Mouse (Mus musculus) CH12.LX (cell line): ENCODE measurements at regions not wholly inside any gene's neighbourhood (a gene's known extent, or its start where the extent isn't known, plus 50 kb on each side); places are given as distances from the start of the nearest gene placed in this dataset.
"Not testable (repeated sequence)": the region's sequence is repeated elsewhere in the genome, so short reads cannot be mapped to it uniquely, and the experiment has no call there.

Experiments
- DNase-seq: peaks from one replicate; pipeline ENCODE4 v3.0.0-alpha.2; 2013; ENCODE audit errors: extremely low read depth
- H3K27ac ChIP-seq: 2 replicates; pipeline ENCODE4 v1.5.1; 2012; ENCODE audit warnings: low read depth, mild to moderate bottlenecking, control low read depth, moderate library complexity; ENCODE audit not compliant: insufficient read depth
- H3K27me3 ChIP-seq: replicated peaks from 2 replicates; pipeline ENCODE3; 2012; ENCODE audit warnings: inconsistent platforms
- H3K36me3 ChIP-seq, 2 experiments: replicated peaks in 1 of 2; 2 replicates each; pipeline versions ENCODE3 to v1.6.1; 2012; ENCODE audit warnings: inconsistent platforms in 1 of 2, low read length in 1 of 2, mild to moderate bottlenecking in 1 of 2, mixed read lengths in 1 of 2, moderate library complexity in 1 of 2; ENCODE audit not compliant: control insufficient read depth in 1 of 2, insufficient read depth in 1 of 2
- H3K4me1 ChIP-seq, 2 experiments: 2 replicates each; pipeline ENCODE4 v1.6.1; 2012; ENCODE audit warnings: inconsistent platforms in 1 of 2, moderate library complexity in 1 of 2; ENCODE audit not compliant: insufficient read depth in 2 of 2, control insufficient read depth in 1 of 2
- H3K4me2 ChIP-seq: 2 replicates; pipeline ENCODE4 v1.6.1; 2012; ENCODE audit warnings: low read depth, mild to moderate bottlenecking, control low read depth; ENCODE audit not compliant: poor library complexity, insufficient read depth, severe bottlenecking
- H3K4me3 ChIP-seq, 3 experiments: fragments of 150-350 bp in 1 of 3; sonication (generic) in 1 of 3; replicated peaks in 1 of 3; 2 replicates each; pipeline versions ENCODE3 to v1.5.1; 2011 to 2012; ENCODE audit warnings: low read depth in 2 of 3, low read length in 2 of 3, mild to moderate bottlenecking in 2 of 3, moderate library complexity in 2 of 3, control low read depth in 1 of 3, improper control_type of control experiment in 1 of 3, inconsistent platforms in 1 of 3, mixed read lengths in 1 of 3; ENCODE audit not compliant: poor library complexity in 1 of 3
- H3K79me2 ChIP-seq: replicated peaks from 2 replicates; pipeline ENCODE4 v1.6.1; 2012; ENCODE audit warnings: mild to moderate bottlenecking, moderate library complexity; ENCODE audit not compliant: control insufficient read depth, poor library complexity, insufficient read depth, severe bottlenecking; ENCODE audit errors: extremely low read depth
- H3K9ac ChIP-seq: 2 replicates; pipeline ENCODE4 v1.6.1; 2012; ENCODE audit warnings: low read depth, mild to moderate bottlenecking, control low read depth, moderate library complexity; ENCODE audit not compliant: insufficient read depth
- H3K9me3 ChIP-seq: replicated peaks from 2 replicates; pipeline ENCODE3; 2012; ENCODE audit warnings: low read length, inconsistent platforms, mixed read lengths
- CHD1 ChIP-seq: IDR thresholded peaks from 2 replicates; pipeline ENCODE4 v1.6.1; 2012; ENCODE audit warnings: low read depth, low read length, improper control_type of control experiment, inconsistent platforms
- GABPA ChIP-seq: IDR thresholded peaks from 2 replicates; pipeline ENCODE4 v1.6.1; 2012; ENCODE audit warnings: low read depth, low read length, improper control_type of control experiment, inconsistent platforms; ENCODE audit not compliant: insufficient replicate concordance
- JUN ChIP-seq: IDR thresholded peaks from 2 replicates; pipeline ENCODE4 v1.6.1; 2011; ENCODE audit warnings: low read depth, mild to moderate bottlenecking, low read length, improper control_type of control experiment, moderate library complexity; ENCODE audit not compliant: insufficient read depth
- JUND ChIP-seq: conservative IDR thresholded peaks from 2 replicates; pipeline ENCODE4 v1.6.1; 2011; ENCODE audit warnings: low read depth, low read length, improper control_type of control experiment
- KAT2A ChIP-seq: IDR thresholded peaks from 2 replicates; pipeline ENCODE4 v1.6.1; 2012; ENCODE audit warnings: low read length, improper control_type of control experiment, inconsistent platforms; ENCODE audit not compliant: insufficient replicate concordance
- MAX ChIP-seq: IDR thresholded peaks from 2 replicates; pipeline ENCODE4 v1.6.1; 2011; ENCODE audit warnings: low read length, improper control_type of control experiment
- MEF2A ChIP-seq: IDR thresholded peaks from 2 replicates; pipeline ENCODE4 v1.6.1; 2014; ENCODE audit warnings: low read depth, mild to moderate bottlenecking, inconsistent platforms, low read length, improper control_type of control experiment, borderline replicate concordance
- MXI1 ChIP-seq: IDR thresholded peaks from 2 replicates; pipeline ENCODE4 v1.6.1; 2011; ENCODE audit warnings: mild to moderate bottlenecking, low read depth, low read length, improper control_type of control experiment
- NELFE ChIP-seq: IDR thresholded peaks from 2 replicates; pipeline ENCODE4 v1.6.1; 2011; ENCODE audit warnings: low read depth, low read length, improper control_type of control experiment
- POLR2A ChIP-seq: IDR thresholded peaks from 2 replicates; pipeline ENCODE4 v1.6.1; 2011; ENCODE audit warnings: low read depth, mild to moderate bottlenecking, improper control_type of control experiment, low read length
- RAD21 ChIP-seq: IDR thresholded peaks from 2 replicates; pipeline ENCODE4 v1.6.1; 2011; ENCODE audit warnings: low read depth, mild to moderate bottlenecking, low read length, improper control_type of control experiment, moderate library complexity
- SMC3 ChIP-seq: IDR thresholded peaks from 2 replicates; pipeline ENCODE4 v1.6.1; 2011; ENCODE audit warnings: low read depth, low read length, improper control_type of control experiment
- TBP ChIP-seq: conservative IDR thresholded peaks from 2 replicates; pipeline ENCODE4 v1.6.1; 2011; ENCODE audit warnings: low read depth, low read length, improper control_type of control experiment
- TCF12 ChIP-seq: IDR thresholded peaks from 2 replicates; pipeline ENCODE4 v1.6.1; 2014; ENCODE audit warnings: low read depth, mild to moderate bottlenecking, inconsistent platforms, low read length, improper control_type of control experiment
- UBTF ChIP-seq: IDR thresholded peaks from 2 replicates; pipeline ENCODE4 v1.6.1; 2012; ENCODE audit warnings: low read depth, mild to moderate bottlenecking, inconsistent platforms, low read length, improper control_type of control experiment, moderate library complexity
- USF1 ChIP-seq: IDR thresholded peaks from 2 replicates; pipeline ENCODE4 v1.6.1; 2014; ENCODE audit warnings: low read depth, mild to moderate bottlenecking, inconsistent platforms, low read length, improper control_type of control experiment
- ZMIZ1 ChIP-seq: IDR thresholded peaks from 2 replicates; pipeline ENCODE4 v1.6.1; 2012; ENCODE audit warnings: low read depth, mild to moderate bottlenecking, inconsistent platforms, low read length, improper control_type of control experiment
- dilution Hi-C: fragments of 300-500 bp; cut with MboI; formaldehyde crosslinking; loops from 2 replicates; pipeline ENCODE4 v1.14.3; 2020; ENCODE audit warnings: low sequenced_read_pairs; ENCODE audit not compliant: extremely low pct_unique_long_range_greater_than_20kb, extremely low pct_ligation_motif_present
- in situ Hi-C: fragments of 300-500 bp; cut with MboI; formaldehyde crosslinking; loops from 3 replicates; pipeline ENCODE4 v1.14.3; 2019; ENCODE audit warnings: low sequenced_read_pairs, low pct_ligation_motif_present, low pct_unique_long_range_greater_than_20kb, mixed read lengths

DNA sequence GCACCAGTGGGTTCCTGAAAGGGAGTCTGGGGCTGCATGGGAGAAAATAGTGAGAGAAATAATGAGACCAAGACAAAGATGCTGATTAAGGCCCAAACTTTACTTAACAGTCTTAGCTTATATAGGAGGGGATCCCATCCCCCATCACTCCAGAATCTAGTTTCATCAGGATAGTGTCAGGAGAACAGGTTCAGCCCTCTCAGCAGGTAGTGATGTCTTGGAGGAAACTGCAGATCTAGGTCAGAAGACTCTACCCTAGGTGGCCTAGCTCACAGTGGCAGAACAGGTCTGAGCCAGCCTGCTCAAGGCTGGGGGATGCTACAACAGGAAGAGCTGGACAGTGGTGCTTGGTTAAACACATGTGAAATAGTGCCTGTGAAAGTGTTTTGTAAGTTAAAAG lies 204.6 kb upstream of the Ngly1 start:
- no peaks in the 10 kb centered on the region for H3K36me3 ChIP-seq
- no peak overlapping the region for H3K4me3 ChIP-seq
- DNase-seq, result no peak
- no peak overlapping the region for H3K27ac ChIP-seq
- in situ Hi-C loops (no loop called here), dilution Hi-C loops (no loop called here)
- no peak overlapping the region for H3K4me2 ChIP-seq
- H3K79me2 ChIP-seq, result no peaks in the 10 kb centered on the region
- H3K4me1 ChIP-seq, result no peaks in the 10 kb centered on the region
- no peak overlapping the region for H3K9ac ChIP-seq
- no peaks in the 10 kb centered on the region for H3K9me3 ChIP-seq
- no peaks in the 10 kb centered on the region for H3K27me3 ChIP-seq
- no peak for TF ChIP-seq CHD1
- TF ChIP-seq TBP, result no peak
- no peak for TF ChIP-seq KAT2A
- TF ChIP-seq JUN, result no peak
- TF ChIP-seq UBTF, result no peak
- no peak for TF ChIP-seq POLR2A
- no peak for TF ChIP-seq MAX
- TF ChIP-seq SMC3, result no peak
- TF ChIP-seq TCF12, result no peak
- TF ChIP-seq MEF2A, result no peak
- no peak for TF ChIP-seq JUND
- no peak for TF ChIP-seq RAD21
- no peak for TF ChIP-seq MXI1
- TF ChIP-seq ZMIZ1, result no peak
- TF ChIP-seq USF1, result no peak
- TF ChIP-seq GABPA, result no peak
- TF ChIP-seq NELFE, result no peak
- TF ChIP-seq, all 38 proteins: peak for 0

DNA sequence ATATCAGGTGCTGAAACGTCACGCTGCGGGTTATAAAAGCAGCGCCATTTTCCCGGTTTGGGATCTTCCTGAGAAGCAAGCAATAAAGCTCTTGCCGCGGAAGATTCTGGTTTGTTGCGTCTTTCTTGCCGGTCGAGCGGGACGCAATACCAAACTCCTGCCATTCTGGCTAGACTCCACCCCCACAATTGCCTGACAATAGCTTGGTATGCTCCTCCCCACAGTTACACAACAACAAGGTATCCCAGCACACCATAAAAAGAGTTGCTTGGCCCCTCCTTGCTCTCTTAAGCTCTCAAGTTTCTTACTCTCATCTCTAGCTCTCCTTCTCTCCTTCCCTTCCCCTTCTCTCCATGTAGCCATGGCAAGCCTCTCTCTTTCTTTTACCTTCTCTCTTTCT lies 176.5 kb upstream of the Ngly1 start:
- in situ Hi-C loops, dilution Hi-C loops, H3K4me2 ChIP-seq, H3K4me1 ChIP-seq, H3K9ac ChIP-seq, H3K79me2 ChIP-seq, H3K4me3 ChIP-seq, H3K36me3 ChIP-seq, H3K27me3 ChIP-seq, H3K9me3 ChIP-seq, H3K27ac ChIP-seq, DNase-seq: not testable (repeated sequence)
